Mouse (Mus musculus): ENCODE data around the gene Ap1m1. TPM values are rescaled to one million over a fixed set of nuclear protein-coding genes. Genes with fewer than 3 reads are reported as not detected.

Ap1m1 gene
- polyA plus RNA-seq, 1 experiment: 30.1 TPM

- Histone ChIP-seq H3K36me3 (ENCODE audit: control insufficient read depth, insufficient read depth, low read length, poor library complexity, severe bottlenecking) (no peaks in the 10 kb centered on the region), H3K4me3 (ENCODE audit: low read depth, low read length) (no peak overlapping the region)
- no peak for TF ChIP-seq EP300 (IDR thresholded peaks at IDR 0.05; ENCODE audit: insufficient read depth, low read depth, low read length)
- TF ChIP-seq CTCF (IDR thresholded peaks at IDR 0.05; ENCODE audit: low read depth, low read length): no peak
- TF ChIP-seq POLR2A (IDR thresholded peaks at IDR 0.05; ENCODE audit: insufficient read depth, low read length): no peak
Observed at GRCm38 (mm10) chr8:72303633-72304032, 63.8 kb downstream of the Ap1m1 start.

GRCm38 (mm10) chr8:72305210-72305905 lies 65.5 kb downstream of the Ap1m1 start, which contains the start of gene Gm10282:
Gm10282 (minus strand) TSS chr8:72305260.
- peaks cover 7% of the 10 kb centered on the region for H3K4me1 ChIP-seq (ENCODE audit: control insufficient read depth, insufficient read depth, low read length)
- peak within 1 kb of the TSS; percentile 4; the same call in 1 of the 2 replicates for H3K9ac ChIP-seq (ENCODE audit: low read depth, poor library complexity, severe bottlenecking)
- no peaks in the 10 kb centered on the region for H3K9me3 ChIP-seq (replicated peaks; ENCODE audit: control insufficient read depth, insufficient read depth, low read length, poor library complexity, severe bottlenecking)
- H3K27ac ChIP-seq (ENCODE audit: insufficient read depth, low read length): no peak within 1 kb of the TSS
- H3K27me3 ChIP-seq (ENCODE audit: control insufficient read depth, insufficient read depth, low read length, poor library complexity, severe bottlenecking): no peaks in the 10 kb centered on the region
- no peaks in the 10 kb centered on the region for H3K36me3 ChIP-seq (ENCODE audit: control insufficient read depth, insufficient read depth, low read length, poor library complexity, severe bottlenecking)
- H3K4me3 ChIP-seq (ENCODE audit: low read depth, low read length): no peak within 1 kb of the TSS
- no peak for TF ChIP-seq POLR2A (IDR thresholded peaks at IDR 0.05; ENCODE audit: insufficient read depth, low read length)
- no peak for TF ChIP-seq CTCF (IDR thresholded peaks at IDR 0.05; ENCODE audit: low read depth, low read length)
- no peak for TF ChIP-seq EP300 (IDR thresholded peaks at IDR 0.05; ENCODE audit: insufficient read depth, low read depth, low read length)

More at GRCm38 (mm10) chr8:72303633-72304032, 63.8 kb downstream of the Ap1m1 start:
- no peak overlapping the region for H3K9ac ChIP-seq (ENCODE audit: low read depth, poor library complexity, severe bottlenecking)
- no peaks in the 10 kb centered on the region for H3K9me3 ChIP-seq (replicated peaks; ENCODE audit: control insufficient read depth, insufficient read depth, low read length, poor library complexity, severe bottlenecking)
- no peaks in the 10 kb centered on the region for H3K27me3 ChIP-seq (ENCODE audit: control insufficient read depth, insufficient read depth, low read length, poor library complexity, severe bottlenecking)
- H3K4me1 ChIP-seq (ENCODE audit: control insufficient read depth, insufficient read depth, low read length): peaks cover 1% of the 10 kb centered on the region
- no peak overlapping the region for H3K27ac ChIP-seq (ENCODE audit: insufficient read depth, low read length)

DNA sequence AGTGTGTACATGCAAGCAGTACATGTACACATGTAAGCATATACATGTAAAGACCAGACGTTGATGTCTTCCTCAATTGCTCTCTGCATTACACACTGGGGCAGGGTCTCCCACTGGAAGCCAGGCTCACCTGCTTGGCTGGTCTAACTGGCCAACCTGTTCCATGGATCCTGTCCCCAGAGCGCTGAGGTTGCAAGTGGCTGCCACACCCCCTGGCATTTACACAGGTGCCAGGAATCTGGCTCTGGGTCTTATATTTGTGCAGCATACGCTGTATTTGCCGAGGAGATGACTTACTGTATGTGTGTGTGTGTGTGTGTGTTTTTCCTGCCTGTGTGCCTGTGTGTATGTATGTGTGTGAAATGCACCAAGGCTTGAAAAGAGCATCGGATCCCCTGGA lies 67.1 kb downstream of the Ap1m1 start:
- Histone ChIP-seq H3K9ac (ENCODE audit: low read depth, poor library complexity, severe bottlenecking) (no peak overlapping the region), H3K27ac (ENCODE audit: insufficient read depth, low read length) (no peak overlapping the region), H3K4me1 (ENCODE audit: control insufficient read depth, insufficient read depth, low read length) (peaks cover 7% of the 10 kb centered on the region), H3K9me3 (replicated peaks; ENCODE audit: control insufficient read depth, insufficient read depth, low read length, poor library complexity, severe bottlenecking) (no peaks in the 10 kb centered on the region), H3K4me3 (ENCODE audit: low read depth, low read length) (no peak overlapping the region), H3K27me3 (ENCODE audit: control insufficient read depth, insufficient read depth, low read length, poor library complexity, severe bottlenecking) (no peaks in the 10 kb centered on the region), H3K36me3 (ENCODE audit: control insufficient read depth, insufficient read depth, low read length, poor library complexity, severe bottlenecking) (no peaks in the 10 kb centered on the region)
- no peak for TF ChIP-seq EP300 (IDR thresholded peaks at IDR 0.05; ENCODE audit: insufficient read depth, low read depth, low read length)
- no peak for TF ChIP-seq CTCF (IDR thresholded peaks at IDR 0.05; ENCODE audit: low read depth, low read length)
- TF ChIP-seq POLR2A (IDR thresholded peaks at IDR 0.05; ENCODE audit: insufficient read depth, low read length): no peak

Other genes with a start within 250 kb of the Ap1m1 start
- gene Cyp4f18, start 230.4 kb upstream of the Ap1m1 start, polyA plus RNA-seq (2011; ENCODE audit: insufficient read depth, insufficient read length, low read depth, missing spikeins): not detected in 2 replicates
- gene Olfr372, start 198.8 kb upstream of the Ap1m1 start, polyA plus RNA-seq (2011; ENCODE audit: insufficient read depth, insufficient read length, low read depth, missing spikeins): not detected in 2 replicates
- gene Olfr373, start 156.8 kb upstream of the Ap1m1 start, polyA plus RNA-seq (2011; ENCODE audit: insufficient read depth, insufficient read length, low read depth, missing spikeins): 0.15 TPM in 1 of 2 replicates, not detected in the other
- gene Olfr374, start 133.0 kb upstream of the Ap1m1 start, polyA plus RNA-seq (2011; ENCODE audit: insufficient read depth, insufficient read length, low read depth, missing spikeins): 0.37 and 0.53 TPM in 2 replicates
- 280 and 293 TPM in 2 replicates for gene Tpm4, start 105.0 kb upstream of the Ap1m1 start, polyA plus RNA-seq (2011; ENCODE audit: insufficient read depth, insufficient read length, low read depth, missing spikeins)
- gene Rab8a, start 78.8 kb upstream of the Ap1m1 start, polyA plus RNA-seq (2011; ENCODE audit: insufficient read depth, insufficient read length, low read depth, missing spikeins): 108 and 115 TPM in 2 replicates
- gene Hsh2d, start 50.4 kb upstream of the Ap1m1 start, polyA plus RNA-seq (2011; ENCODE audit: insufficient read depth, insufficient read length, low read depth, missing spikeins): 0.49 TPM in 1 of 2 replicates, not detected in the other
- not detected in 2 replicates for gene Cib3, start 27.2 kb upstream of the Ap1m1 start, polyA plus RNA-seq (2011; ENCODE audit: insufficient read depth, insufficient read length, low read depth, missing spikeins)
- not detected in 2 replicates for gene Gm11034, start 26.4 kb upstream of the Ap1m1 start, polyA plus RNA-seq (2011; ENCODE audit: insufficient read depth, insufficient read length, low read depth, missing spikeins)
- 45.1 and 50.4 TPM in 2 replicates for gene Fam32a, start 20.3 kb upstream of the Ap1m1 start, polyA plus RNA-seq (2011; ENCODE audit: insufficient read depth, insufficient read length, low read depth, missing spikeins)
- 2.3 and 4.5 TPM in 2 replicates for gene Gm10282, start 65.2 kb downstream of the Ap1m1 start, polyA plus RNA-seq (2011; ENCODE audit: insufficient read depth, insufficient read length, low read depth, missing spikeins)
- 44.7 and 47.0 TPM in 2 replicates for gene Klf2, start 79.0 kb downstream of the Ap1m1 start, polyA plus RNA-seq (2011; ENCODE audit: insufficient read depth, insufficient read length, low read depth, missing spikeins)
- 89.5 and 90.9 TPM in 2 replicates for gene Eps15l1, start 181.4 kb downstream of the Ap1m1 start, polyA plus RNA-seq (2011; ENCODE audit: insufficient read depth, insufficient read length, low read depth, missing spikeins)
- gene Calr3, start 203.9 kb downstream of the Ap1m1 start, polyA plus RNA-seq (2011; ENCODE audit: insufficient read depth, insufficient read length, low read depth, missing spikeins): 2.9 and 3.3 TPM in 2 replicates
- gene 1700030K09Rik, start 203.9 kb downstream of the Ap1m1 start, polyA plus RNA-seq (2011; ENCODE audit: insufficient read depth, insufficient read length, low read depth, missing spikeins): 5.8 and 6.9 TPM in 2 replicates
- 106 TPM in 2 replicates for gene Cherp, start 235.2 kb downstream of the Ap1m1 start, polyA plus RNA-seq (2011; ENCODE audit: insufficient read depth, insufficient read length, low read depth, missing spikeins)

Measured in ES-Bruce4 (cell line).